Mouse (Mus musculus) cortical plate, adult 2 months (tissue): ENCODE results near the gene 1700037H04Rik.

Source experiments
- CTCF ChIP-seq: fragments of 200-500 bp; IDR thresholded peaks from 2 replicates; pipeline ENCODE4 v1.5.1; 2011; ENCODE audit warnings: mild to moderate bottlenecking, control low read depth, low read length; ENCODE audit not compliant: insufficient read depth; ENCODE audit errors: extremely low read depth
- POLR2A ChIP-seq: fragments of 200-500 bp; IDR thresholded peaks from 2 replicates; pipeline ENCODE4 v1.6.1; 2011; ENCODE audit warnings: mild to moderate bottlenecking, low read length, control low read depth; ENCODE audit not compliant: insufficient read depth; ENCODE audit errors: extremely low read depth

- TF ChIP-seq CTCF (no peak), POLR2A (no peak)
These were observed 30.0 kb downstream of the 1700037H04Rik start for GRCm38 (mm10) chr2:131129836-131130235.
